Mouse (Mus musculus): Measurements from ENCODE around the gene Trim2.

- TF ChIP-seq POLR2A (IDR thresholded peaks at IDR 0.05; ENCODE audit: insufficient read length, low read depth) (no peak), MYOD1 (IDR thresholded peaks at IDR 0.05; ENCODE audit: control insufficient read depth in 1 of 3, insufficient read length in 2 of 3, low read depth in 2 of 3) (no peak), POLR2AphosphoS2 (IDR thresholded peaks at IDR 0.05; ENCODE audit: insufficient read length, low read depth) (no peak), MYOG (IDR thresholded peaks at IDR 0.05; ENCODE audit: control insufficient read depth in 1 of 3, insufficient read depth in 1 of 3, insufficient read length in 2 of 3, low read depth in 2 of 3) (no peak), USF1 (IDR thresholded peaks at IDR 0.05; ENCODE audit: low read depth) (no peak), MAX (IDR thresholded peaks at IDR 0.05; ENCODE audit: low read depth) (no peak), TCF12 (IDR thresholded peaks at IDR 0.05; ENCODE audit: insufficient read depth, poor library complexity, severe bottlenecking) (no peak), CEBPB (IDR thresholded peaks at IDR 0.05; ENCODE audit: insufficient read depth, poor library complexity, severe bottlenecking) (no peak), SRF (IDR thresholded peaks at IDR 0.05; ENCODE audit: control insufficient read depth, insufficient read length, low read depth) (no peak), TCF3 (IDR thresholded peaks at IDR 0.05; ENCODE audit: insufficient read length, low read depth) (no peak)
Measured at GRCm38 (mm10) chr3:84254520-84254878, 52.2 kb downstream of the Trim2 start.

Data from myocyte (in vitro differentiated cells).